Mouse (Mus musculus) hindbrain, postnatal 0 days (tissue): ENCODE data around the gene Cpa2. TPM values are rescaled to one million over a fixed set of nuclear protein-coding genes. Genes with fewer than 3 reads are reported as not detected.

Experiments
- ATAC-seq: fragments of 200-750 bp; cut with Nextera tagmentation; 2 replicates; pipeline ENCODE4 v1.8.0; 2017; ENCODE audit warnings: mild to moderate bottlenecking, moderate TSS enrichment, moderate library complexity
- DNase-seq: peaks from one replicate; pipeline ENCODE4 v3.0.0-alpha.2; 2015; ENCODE audit warnings: low spot score
- H3K27ac ChIP-seq: fragments of 300-500 bp; sonication (generic); 2 replicates; pipeline ENCODE4 v1.5.1; 2014; ENCODE audit warnings: mild to moderate bottlenecking
- H3K27me3 ChIP-seq: fragments of 300-500 bp; sonication (generic); 2 replicates; pipeline ENCODE4 v1.6.1; 2014; ENCODE audit warnings: low read length, mixed read lengths; ENCODE audit not compliant: insufficient read depth
- H3K36me3 ChIP-seq: fragments of 300-500 bp; sonication (generic); 2 replicates; pipeline ENCODE4 v1.6.1; 2014; ENCODE audit warnings: low read length, mixed read lengths; ENCODE audit not compliant: insufficient read depth
- H3K4me1 ChIP-seq: fragments of 300-500 bp; sonication (generic); 2 replicates; pipeline ENCODE4 v1.6.1; 2014; ENCODE audit warnings: antibody characterized with exemption, low read length, mixed read lengths; ENCODE audit not compliant: insufficient read depth
- H3K4me2 ChIP-seq: fragments of 300-500 bp; sonication (generic); 2 replicates; pipeline ENCODE4 v1.6.1; 2014; ENCODE audit warnings: low read depth, mild to moderate bottlenecking, low read length, moderate library complexity, mixed read lengths
- H3K4me3 ChIP-seq: fragments of 300-500 bp; sonication (generic); 2 replicates; pipeline ENCODE4 v1.5.1; 2014; ENCODE audit warnings: low read length
- H3K9ac ChIP-seq: fragments of 300-500 bp; sonication (generic); replicated peaks from 2 replicates; pipeline ENCODE4 v1.6.1; 2014; ENCODE audit warnings: mild to moderate bottlenecking, low read length, moderate library complexity, mixed read lengths
- H3K9me3 ChIP-seq: fragments of 300-500 bp; sonication (generic); 2 replicates; pipeline ENCODE4 v1.6.1; 2016; ENCODE audit warnings: low read length, mixed read lengths
- CTCF ChIP-seq: IDR thresholded peaks from 2 replicates; pipeline ENCODE4 v1.5.1; 2016; ENCODE audit warnings: antibody characterized with exemption, control low read depth, low read depth
- WGBS: fragments of 180-500 bp; shearing (Covaris S2); extraction: QIAGEN DNeasy Blood & Tissue Kit; methylation state at CpG from one replicate; pipeline ENCODE4 v1.1.7; 2014; 5-methylcytosine and 5-hydroxymethylcytosine counted together
- polyA plus RNA-seq: library from polyadenylated mRNA; unstranded; fragments of >200 nt; fragmentation: Nextera tagmentation; extraction: Ambion mirVana; gene quantifications from 2 replicates; pipeline ENCODE4 v1.2.1, GENCODE M21; 2015
- total RNA-seq: library from RNA; depleted of rRNA; stranded (reverse); fragments of >200 nt; gene quantifications from 2 replicates; pipeline ENCODE4 v1.2.3, GENCODE M21; 2014

Gene Cpa2
- total and polyA plus RNA-seq, 2 experiments from 2014 or later: 6.2 to 15.7 TPM

DNA sequence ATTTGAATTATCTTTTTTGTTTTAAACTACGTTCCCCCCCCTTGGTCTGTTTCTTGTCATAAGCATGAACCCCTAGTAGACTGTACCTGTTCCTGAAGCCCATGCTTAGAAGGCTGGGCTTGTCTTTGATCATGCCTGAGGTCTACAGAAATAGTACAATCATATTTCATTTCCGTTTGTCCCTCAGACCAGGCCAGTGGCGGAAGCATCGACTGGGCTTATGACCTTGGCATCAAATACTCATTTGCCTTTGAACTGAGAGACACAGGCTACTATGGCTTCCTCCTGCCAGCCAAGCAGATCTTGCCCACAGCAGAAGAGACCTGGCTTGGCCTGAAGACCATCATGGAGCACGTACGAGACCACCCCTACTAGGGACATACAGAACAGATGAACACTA, 22.7 kb downstream of the Cpa2 start:
- no peaks in the 10 kb centered on the region for H3K36me3 ChIP-seq
- H3K9me3 ChIP-seq: no peaks in the 10 kb centered on the region
- no peak overlapping the region for H3K4me3 ChIP-seq
- no peaks in the 10 kb centered on the region for H3K27me3 ChIP-seq
- H3K27ac ChIP-seq: no peak overlapping the region
- TF ChIP-seq CTCF: no peak
- H3K4me1 ChIP-seq: no peaks in the 10 kb centered on the region
- no peak for DNase-seq
- H3K4me2 ChIP-seq: no peak overlapping the region
- H3K9ac ChIP-seq: no peak overlapping the region
- ATAC-seq: no peak
- WGBS: 92% methylated on average over 6 of the region's 6 CpGs

GRCm38 (mm10) chr6:30568069-30568468, 26.7 kb downstream of the Cpa2 start, which contains the start of gene Cpa4:
Gene Cpa4 (plus strand): TSS chr6:30568369.
- ATAC-seq: no peak
- H3K9me3 ChIP-seq: no peaks in the 10 kb centered on the region
- no peak within 1 kb of the TSS for H3K9ac ChIP-seq
- H3K4me2 ChIP-seq: no peak within 1 kb of the TSS
- H3K4me1 ChIP-seq: peaks cover 8% of the 10 kb centered on the region; the same call in 1 of the 2 replicates
- H3K4me3 ChIP-seq: no peak within 1 kb of the TSS
- DNase-seq: no peak
- TF ChIP-seq CTCF: no peak
- H3K27me3 ChIP-seq: no peaks in the 10 kb centered on the region
- no peak within 1 kb of the TSS for H3K27ac ChIP-seq
- H3K36me3 ChIP-seq: no peaks in the 10 kb centered on the region
- 73% methylated on average over 5 of the region's 5 CpGs for WGBS

DNA sequence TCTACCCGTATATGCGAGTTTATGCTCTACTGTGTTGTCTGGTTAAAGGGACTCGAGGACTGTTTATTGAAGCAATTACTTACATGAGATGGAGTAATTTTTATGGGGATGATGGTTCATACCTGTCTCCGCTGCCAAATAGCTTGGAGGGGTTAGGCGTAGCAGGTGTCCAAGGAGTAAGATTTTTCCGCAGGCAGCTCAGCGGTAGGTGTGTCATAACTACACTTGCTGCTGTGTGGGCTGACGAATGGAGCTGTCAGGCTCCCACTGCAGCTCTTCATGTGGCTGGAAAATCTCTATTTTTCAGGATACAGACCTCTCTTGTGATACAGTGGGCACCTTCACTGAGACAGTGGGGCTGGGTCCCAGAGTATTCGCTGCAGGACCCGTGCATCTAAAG, 27.9 kb downstream of the Cpa2 start:
- H3K4me1 ChIP-seq: peaks cover 9% of the 10 kb centered on the region; the same call in 1 of the 2 replicates
- no peak overlapping the region for H3K4me3 ChIP-seq
- no peak for TF ChIP-seq CTCF
- H3K27ac ChIP-seq: no peak overlapping the region
- no peak for DNase-seq
- no peaks in the 10 kb centered on the region for H3K9me3 ChIP-seq
- no peak for ATAC-seq
- no peak overlapping the region for H3K4me2 ChIP-seq
- H3K9ac ChIP-seq: no peak overlapping the region
- H3K27me3 ChIP-seq: no peaks in the 10 kb centered on the region
- no peaks in the 10 kb centered on the region for H3K36me3 ChIP-seq
- WGBS: 76% methylated on average over 10 of the region's 10 CpGs

GRCm38 (mm10) chr6:30570012-30570411, 28.6 kb downstream of the Cpa2 start:
- no peak for TF ChIP-seq CTCF
- no peak overlapping the region for H3K9ac ChIP-seq
- no peaks in the 10 kb centered on the region for H3K27me3 ChIP-seq
- no peaks in the 10 kb centered on the region for H3K36me3 ChIP-seq
- H3K4me2 ChIP-seq: no peak overlapping the region
- peaks cover 9% of the 10 kb centered on the region; the same call in 1 of the 2 replicates for H3K4me1 ChIP-seq
- DNase-seq (no peak), ATAC-seq (no peak)
- H3K4me3 ChIP-seq: no peak overlapping the region
- no peak overlapping the region for H3K27ac ChIP-seq
- no peaks in the 10 kb centered on the region for H3K9me3 ChIP-seq
- WGBS: 94% methylated on average over 5 of the region's 5 CpGs

DNA sequence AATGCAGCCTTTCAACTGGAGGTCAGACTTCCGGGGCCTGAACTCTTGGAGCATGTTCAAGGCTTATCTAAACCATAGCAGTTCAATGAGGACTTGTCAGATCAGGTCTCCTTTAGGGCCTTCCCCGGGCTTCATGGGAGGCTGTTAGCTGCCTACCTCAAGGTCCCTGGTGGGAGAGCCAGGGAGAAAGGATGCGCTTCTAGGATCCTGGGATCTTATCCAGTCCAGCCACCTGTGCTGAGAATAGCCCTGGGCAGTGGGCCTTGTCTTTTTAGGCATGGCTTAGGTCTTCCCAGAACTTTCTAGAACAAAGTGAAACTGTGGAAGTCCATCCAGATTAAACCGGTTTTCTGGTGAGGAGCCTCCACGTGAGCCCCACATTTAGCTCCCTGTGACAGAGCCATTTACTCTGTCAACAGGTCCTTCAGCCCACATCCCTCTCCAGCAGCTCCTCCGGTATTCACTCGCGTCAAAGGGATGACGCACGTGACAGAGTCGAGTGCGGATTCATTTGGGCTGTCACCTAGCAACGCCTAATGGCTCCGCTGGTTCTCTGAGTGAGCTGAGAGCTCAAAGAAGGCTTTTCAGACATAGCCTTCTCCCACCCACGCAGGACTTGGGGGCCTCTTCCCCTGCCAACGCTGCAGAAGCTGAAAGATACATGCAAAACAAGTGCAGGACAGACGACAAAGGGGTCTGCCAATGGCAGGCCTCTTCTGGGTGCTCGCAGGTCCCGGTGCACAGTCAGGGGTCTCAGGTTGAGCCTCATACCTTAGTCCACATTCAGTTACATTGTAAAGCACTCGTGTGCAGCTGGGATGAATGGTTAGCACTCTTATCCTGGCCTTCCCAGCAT, 31.3 kb downstream of the Cpa2 start:
- Histone ChIP-seq H3K27ac (peak overlapping the region; percentile 60; the same call in 1 of the 2 replicates), H3K4me3 (no peak overlapping the region), H3K9me3 (no peaks in the 10 kb centered on the region), H3K36me3 (no peaks in the 10 kb centered on the region), H3K4me1 (peaks cover 9% of the 10 kb centered on the region; the same call in 1 of the 2 replicates), H3K27me3 (no peaks in the 10 kb centered on the region), H3K9ac (no peak overlapping the region), H3K4me2 (peak overlapping the region; percentile 33; the same call in 1 of the 2 replicates)
- WGBS: 25% methylated on average over 20 of the region's 20 CpGs
- peak; percentile 97 for ATAC-seq
- DNase-seq: peak; percentile 91
- no peak for TF ChIP-seq CTCF

GRCm38 (mm10) chr6:30573380-30573779, 32.0 kb downstream of the Cpa2 start:
- ATAC-seq: no peak
- no peak for TF ChIP-seq CTCF
- H3K9ac ChIP-seq: no peak overlapping the region
- H3K27ac ChIP-seq: peak overlapping the region; percentile 60; the same call in 1 of the 2 replicates
- H3K4me2 ChIP-seq: no peak overlapping the region
- no peaks in the 10 kb centered on the region for H3K27me3 ChIP-seq
- H3K9me3 ChIP-seq: no peaks in the 10 kb centered on the region
- H3K4me3 ChIP-seq: no peak overlapping the region
- peaks cover 9% of the 10 kb centered on the region; the same call in 1 of the 2 replicates for H3K4me1 ChIP-seq
- H3K36me3 ChIP-seq: no peaks in the 10 kb centered on the region
- WGBS: 41% methylated on average over 5 of the region's 5 CpGs
- DNase-seq: no peak

DNA sequence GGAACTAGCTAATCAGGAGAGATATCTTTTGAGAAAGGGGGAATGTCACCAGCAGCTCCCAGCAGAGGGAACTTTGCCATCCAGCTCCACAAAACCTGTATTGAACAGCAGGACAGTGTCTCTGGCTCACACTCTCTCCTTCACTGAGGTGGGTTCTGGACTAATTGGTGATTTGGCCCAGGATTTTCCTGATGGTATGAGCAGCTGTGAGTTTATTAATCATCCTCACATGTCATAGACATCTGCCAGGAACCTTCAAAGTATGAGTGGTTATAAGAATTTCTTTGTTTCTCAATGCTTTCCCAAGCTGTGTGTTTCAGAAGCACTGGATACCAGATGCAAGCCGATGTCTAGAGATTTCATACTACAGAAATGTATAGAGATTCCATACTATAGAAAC, 33.6 kb downstream of the Cpa2 start:
- Histone ChIP-seq H3K27me3 (no peaks in the 10 kb centered on the region), H3K4me3 (no peak overlapping the region), H3K9me3 (no peaks in the 10 kb centered on the region), H3K4me1 (peaks cover 10% of the 10 kb centered on the region; the same call in 1 of the 2 replicates), H3K36me3 (no peaks in the 10 kb centered on the region), H3K9ac (no peak overlapping the region), H3K27ac (no peak overlapping the region), H3K4me2 (no peak overlapping the region)
- DNase-seq (no peak), ATAC-seq (no peak)
- no peak for TF ChIP-seq CTCF
- 74% methylated on average over 1 of the region's 1 CpGs for WGBS
